Mouse (Mus musculus) midbrain, embryonic 14.5 days (tissue): Measurements from ENCODE around the gene Mfap4. TPM values are rescaled to one million over a fixed set of nuclear protein-coding genes. Genes with fewer than 3 reads are reported as not detected.
A peak's percentile ranks its signal among the peaks of the same experiment; 100 is the strongest.

ENCODE experiments used
- ATAC-seq: fragments of 200-750 bp; cut with Nextera tagmentation; 2 replicates; pipeline ENCODE4 v1.8.0; 2017; ENCODE audit warnings: moderate number of reproducible peaks, moderate library complexity; ENCODE audit not compliant: low FRiP score, low TSS enrichment
- DNase-seq: peaks from one replicate; pipeline ENCODE4 v3.0.0-alpha.2; 2015
- H3K27ac ChIP-seq: fragments of 300-500 bp; sonication (generic); replicated peaks from 2 replicates; pipeline ENCODE4 v1.5.1; 2014; ENCODE audit warnings: mild to moderate bottlenecking, low read depth, low read length, moderate library complexity
- H3K27me3 ChIP-seq: fragments of 300-500 bp; sonication (generic); 2 replicates; pipeline ENCODE4 v1.6.1; 2014; ENCODE audit warnings: low read length, control low read depth, mixed read lengths; ENCODE audit not compliant: control insufficient read depth, insufficient read depth
- H3K36me3 ChIP-seq: fragments of 300-500 bp; sonication (generic); 2 replicates; pipeline ENCODE4 v1.6.1; 2014; ENCODE audit warnings: low read length, control low read depth; ENCODE audit not compliant: control insufficient read depth, insufficient read depth
- H3K4me1 ChIP-seq: fragments of 300-500 bp; sonication (generic); 2 replicates; pipeline ENCODE4 v1.6.1; 2014; ENCODE audit warnings: mild to moderate bottlenecking, antibody characterized with exemption, low read length, control low read depth; ENCODE audit not compliant: control insufficient read depth, insufficient read depth
- H3K4me2 ChIP-seq: fragments of 300-500 bp; sonication (generic); 2 replicates; pipeline ENCODE4 v1.6.1; 2014; ENCODE audit warnings: mild to moderate bottlenecking, low read length, moderate library complexity
- H3K4me3 ChIP-seq: fragments of 300-500 bp; sonication (generic); replicated peaks from 2 replicates; pipeline ENCODE4 v1.5.1; 2014; ENCODE audit warnings: low read depth, low read length
- H3K9ac ChIP-seq: fragments of 300-500 bp; sonication (generic); replicated peaks from 2 replicates; pipeline ENCODE4 v1.6.1; 2014; ENCODE audit warnings: mild to moderate bottlenecking, low read length, moderate library complexity
- H3K9me3 ChIP-seq: fragments of 300-500 bp; sonication (generic); 2 replicates; pipeline ENCODE4 v1.6.1; 2016; ENCODE audit warnings: low read length, control low read depth, mixed read lengths; ENCODE audit not compliant: control insufficient read depth
- WGBS: fragments of 180-500 bp; shearing (Covaris S2); extraction: QIAGEN DNeasy Blood & Tissue Kit; methylation state at CpG from one replicate; pipeline ENCODE4 v1.1.7; 2014; 5-methylcytosine and 5-hydroxymethylcytosine counted together
- polyA plus RNA-seq: library from polyadenylated mRNA; unstranded; fragments of >200 nt; fragmentation: Nextera tagmentation; extraction: Ambion mirVana; gene quantifications from 2 replicates; pipeline ENCODE4 v1.2.1, GENCODE M21; 2014

Gene Mfap4
- polyA plus RNA-seq, 1 experiment from 2014 or later: 29.8 TPM

- Histone ChIP-seq H3K9me3 (no peaks in the 10 kb centered on the region), H3K4me2 (peak overlapping the region; percentile 31), H3K27ac (no peak overlapping the region), H3K36me3 (no peaks in the 10 kb centered on the region), H3K27me3 (no peaks in the 10 kb centered on the region), H3K4me1 (no peaks in the 10 kb centered on the region), H3K9ac (no peak overlapping the region), H3K4me3 (no peak overlapping the region)
- no peak for ATAC-seq
- peak; percentile 57 for DNase-seq
- 49% methylated on average over 12 of the region's 12 CpGs for WGBS
Observed at GRCm38 (mm10) chr11:61476786-61477382, 8.3 kb upstream of the Mfap4 start.

- Histone ChIP-seq H3K9me3 (no peaks in the 10 kb centered on the region), H3K4me1 (no peaks in the 10 kb centered on the region), H3K4me2 (peak overlapping the region; percentile 31), H3K36me3 (no peaks in the 10 kb centered on the region), H3K27ac (no peak overlapping the region; the same call in 1 of the 2 replicates), H3K4me3 (no peak overlapping the region), H3K9ac (no peak overlapping the region; the same call in 1 of the 2 replicates), H3K27me3 (no peaks in the 10 kb centered on the region)
- DNase-seq: no peak
- 36% methylated on average over 17 of the region's 17 CpGs for WGBS
- ATAC-seq: no peak
Observed at GRCm38 (mm10) chr11:61477566-61478508, 7.4 kb upstream of the Mfap4 start.

GRCm38 (mm10) chr11:61478788-61479187 is 6.4 kb upstream of the Mfap4 start:
- no peak overlapping the region for H3K4me2 ChIP-seq
- H3K4me1 ChIP-seq: no peaks in the 10 kb centered on the region
- no peak for DNase-seq
- 90% methylated on average over 4 of the region's 4 CpGs for WGBS
- no peak overlapping the region for H3K9ac ChIP-seq
- no peak overlapping the region for H3K27ac ChIP-seq
- H3K9me3 ChIP-seq: no peaks in the 10 kb centered on the region
- no peaks in the 10 kb centered on the region for H3K36me3 ChIP-seq
- H3K27me3 ChIP-seq: no peaks in the 10 kb centered on the region
- H3K4me3 ChIP-seq: no peak overlapping the region
- ATAC-seq: no peak

- no peak overlapping the region for H3K4me3 ChIP-seq
- H3K4me1 ChIP-seq: peaks cover 15% of the 10 kb centered on the region
- H3K36me3 ChIP-seq: no peaks in the 10 kb centered on the region
- no peak overlapping the region for H3K4me2 ChIP-seq
- H3K27me3 ChIP-seq: no peaks in the 10 kb centered on the region
- DNase-seq (no peak), ATAC-seq (no peak)
- H3K9me3 ChIP-seq: no peaks in the 10 kb centered on the region
- H3K27ac ChIP-seq: no peak overlapping the region
- H3K9ac ChIP-seq: no peak overlapping the region
- 82% methylated on average over 9 of the region's 9 CpGs for WGBS
Observed at GRCm38 (mm10) chr11:61481239-61482090, 3.8 kb upstream of the Mfap4 start.

- H3K27ac ChIP-seq: no peak overlapping the region
- no peak for ATAC-seq
- 72% methylated on average over 13 of the region's 13 CpGs for WGBS
Observed at GRCm38 (mm10) chr11:61483226-61483845, 1.9 kb upstream of the Mfap4 start.

GRCm38 (mm10) chr11:61484256-61484612 is 997 bp upstream of the Mfap4 start:
- peak overlapping the region; percentile 80 for H3K27ac ChIP-seq
- peaks cover 18% of the 10 kb centered on the region for H3K4me1 ChIP-seq
- no peaks in the 10 kb centered on the region for H3K9me3 ChIP-seq
- 7% methylated on average over 10 of the region's 10 CpGs for WGBS
- H3K4me2 ChIP-seq: peak overlapping the region; percentile 36
- H3K4me3 ChIP-seq: no peak overlapping the region
- DNase-seq (no peak), ATAC-seq (peak; percentile 2; the same call in 1 of the 2 replicates)
- H3K36me3 ChIP-seq: peaks cover 17% of the 10 kb centered on the region
- H3K27me3 ChIP-seq: no peaks in the 10 kb centered on the region
- peak overlapping the region; percentile 26; the same call in 1 of the 2 replicates for H3K9ac ChIP-seq

More at GRCm38 (mm10) chr11:61483226-61483845, 1.9 kb upstream of the Mfap4 start:
- DNase-seq: peak; percentile 61
- Histone ChIP-seq H3K36me3 (peaks cover 8% of the 10 kb centered on the region), H3K4me2 (no peak overlapping the region), H3K4me1 (peaks cover 18% of the 10 kb centered on the region), H3K9ac (no peak overlapping the region), H3K27me3 (no peaks in the 10 kb centered on the region), H3K4me3 (no peak overlapping the region), H3K9me3 (no peaks in the 10 kb centered on the region)

- no peaks in the 10 kb centered on the region for H3K9me3 ChIP-seq
- peak; percentile 7 for DNase-seq
- H3K4me1 ChIP-seq: peaks cover 22% of the 10 kb centered on the region
- no peak overlapping the region for H3K4me3 ChIP-seq
- 60% methylated on average over 22 of the region's 22 CpGs for WGBS
- H3K36me3 ChIP-seq: peaks cover 33% of the 10 kb centered on the region
- H3K9ac ChIP-seq: no peak overlapping the region; the same call in 1 of the 2 replicates
- ATAC-seq: no peak
- peak overlapping the region; percentile 36 for H3K4me2 ChIP-seq
- H3K27me3 ChIP-seq: no peaks in the 10 kb centered on the region
- H3K27ac ChIP-seq: peak overlapping the region; percentile 80
Observed at GRCm38 (mm10) chr11:61485541-61486457, 568 bp downstream of the Mfap4 start.
